Comparison of ENCODE assay signal across 8 mouse cellular contexts in genomic region chrX:73921285-73921822, GRCm38 (mm10). TPM values are rescaled to one million over a fixed set of nuclear protein-coding genes. Genes with fewer than 3 reads are reported as not detected.
A peak's percentile ranks its signal among the peaks of the same experiment; 100 is the strongest.
DNase-seq lines count a peak whose midpoint lies in the region; ATAC-seq and TF ChIP-seq lines count a peak whose summit lies in the region.

No protein-coding gene starts in this region.

- ATAC-seq in frontal cortex, adult (ENCODE audit: low TSS enrichment), result peak; percentile 48; the same call in 1 of the 2 replicates
- peak; percentile 45; the same call in 1 of the 2 replicates for ATAC-seq in intestine, embryonic 16.5 days
- ATAC-seq in neural tube, embryonic 12.5 days (ENCODE audit: low FRiP score, low read depth), result peak; percentile 46; the same call in 1 of the 2 replicates

- H3K4me1 ChIP-seq in thymus, adult 2 months (replicated peaks; ENCODE audit: control insufficient read depth, insufficient read depth, low read length), result no peaks in the 10 kb centered on the region
- no peaks in the 10 kb centered on the region for H3K4me1 ChIP-seq in intestine, embryonic 16.5 days (ENCODE audit: control insufficient read depth, insufficient read depth, low read length)
- H3K4me1 ChIP-seq in neural tube, embryonic 12.5 days, result peaks cover 5% of the 10 kb centered on the region; the same call in 1 of the 2 replicates

- peak overlapping the region; percentile 99 for H3K4me3 ChIP-seq in thymus, adult 2 months (ENCODE audit: control insufficient read depth, insufficient read depth, low read length)
- peak overlapping the region; percentile 59 for H3K4me3 ChIP-seq in intestine, embryonic 16.5 days (ENCODE audit: low read length)
- peak overlapping the region; percentile 52 for H3K4me3 ChIP-seq in neural tube, embryonic 12.5 days

- H3K9me3 ChIP-seq in intestine, embryonic 16.5 days (ENCODE audit: control insufficient read depth, low read length), result no peaks in the 10 kb centered on the region
- no peaks in the 10 kb centered on the region for H3K9me3 ChIP-seq in neural tube, embryonic 12.5 days

- DNase-seq in frontal cortex, postnatal 10 days (ENCODE audit: low spot score in 2 of 2), result no peak
- no peak for DNase-seq in thymus, adult 2 months
- DNase-seq in thymus, adult 18-20 months, result no peak
- DNase-seq in right cerebral cortex, postnatal 4 days, result no peak
- DNase-seq in thymus, postnatal 25 days, result no peak

- H3K4me2 ChIP-seq in intestine, embryonic 16.5 days (ENCODE audit: low read depth, low read length), result peak overlapping the region; percentile 66
- H3K4me2 ChIP-seq in neural tube, embryonic 12.5 days (replicated peaks), result peak overlapping the region; percentile 67

- TF ChIP-seq POLR2A in thymus, adult 2 months (IDR thresholded peaks at IDR 0.05; ENCODE audit: control insufficient read depth, extremely low read depth, insufficient read depth, low read length, poor library complexity), result no peak

- WGBS in thymus, adult 2 months, result 0% methylated on average over 34 of the region's 34 CpGs
- WGBS in intestine, embryonic 16.5 days, result 13% methylated on average over 34 of the region's 34 CpGs
- WGBS in neural tube, embryonic 12.5 days, result 16% methylated on average over 34 of the region's 34 CpGs

- peak overlapping the region; percentile 75 for H3K9ac ChIP-seq in intestine, embryonic 16.5 days (ENCODE audit: low read depth, low read length)
- H3K9ac ChIP-seq in neural tube, embryonic 12.5 days, result peak overlapping the region; percentile 62

- H3K27me3 ChIP-seq in thymus, adult 2 months (ENCODE audit: control insufficient read depth, insufficient read depth, low read length), result no peaks in the 10 kb centered on the region
- H3K27me3 ChIP-seq in intestine, embryonic 16.5 days (replicated peaks; ENCODE audit: control insufficient read depth, insufficient read depth, low read length), result no peaks in the 10 kb centered on the region
- H3K27me3 ChIP-seq in neural tube, embryonic 12.5 days (replicated peaks), result no peaks in the 10 kb centered on the region

- peaks cover 15% of the 10 kb centered on the region for H3K36me3 ChIP-seq in thymus, adult 2 months (ENCODE audit: control insufficient read depth, insufficient read depth, low read length)
- no peaks in the 10 kb centered on the region for H3K36me3 ChIP-seq in intestine, embryonic 16.5 days (ENCODE audit: control insufficient read depth, insufficient read depth, low read length)
- H3K36me3 ChIP-seq in neural tube, embryonic 12.5 days, result peaks cover 10% of the 10 kb centered on the region

- TF ChIP-seq CTCF in thymus, adult 2 months (IDR thresholded peaks at IDR 0.05; ENCODE audit: borderline replicate concordance, control insufficient read depth, extremely low read depth, insufficient read depth, low read length, poor library complexity), result no peak

- H3K27ac ChIP-seq in thymus, adult 2 months (ENCODE audit: control insufficient read depth, insufficient read depth, low read length), result peak overlapping the region; percentile 42; the same call in 1 of the 2 replicates
- peak overlapping the region; percentile 76 for H3K27ac ChIP-seq in intestine, embryonic 16.5 days (ENCODE audit: low read length)
- no peak overlapping the region for H3K27ac ChIP-seq in neural tube, embryonic 12.5 days

RNA-seq across cellular contexts. Expression of gene Arhgap4, which starts 0.3 kb away (rescaled TPM):
- polyA plus RNA-seq in thymus, adult 2 months (2012; rRNA removed), result 574 and 583 TPM in 2 replicates
- 5.7 and 6.8 TPM in 2 replicates for polyA plus RNA-seq in intestine, embryonic 16.5 days (2015; fragmentation: Nextera tagmentation; extraction: Ambion mirVana)
- 2.4 and 3.1 TPM in 2 replicates for polyA plus RNA-seq in neural tube, embryonic 12.5 days (2016; fragmentation: Nextera tagmentation; extraction: Ambion mirVana)

RNA-seq across cellular contexts. Expression of gene Naa10, which starts 0.4 kb away (rescaled TPM):
- 82.0 and 102 TPM in 2 replicates for polyA plus RNA-seq in thymus, adult 2 months (2012; rRNA removed)
- polyA plus RNA-seq in intestine, embryonic 16.5 days (2015; fragmentation: Nextera tagmentation; extraction: Ambion mirVana), result 170 and 184 TPM in 2 replicates
- 112 and 114 TPM in 2 replicates for polyA plus RNA-seq in neural tube, embryonic 12.5 days (2016; fragmentation: Nextera tagmentation; extraction: Ambion mirVana)

RNA-seq across cellular contexts. Expression of gene Renbp, which starts 9.3 kb away (rescaled TPM):
- 13.7 and 16.1 TPM in 2 replicates for polyA plus RNA-seq in thymus, adult 2 months (2012; rRNA removed)
- polyA plus RNA-seq in intestine, embryonic 16.5 days (2015; fragmentation: Nextera tagmentation; extraction: Ambion mirVana), result 351 and 523 TPM in 2 replicates
- polyA plus RNA-seq in neural tube, embryonic 12.5 days (2016; fragmentation: Nextera tagmentation; extraction: Ambion mirVana), result 16.9 and 17.6 TPM in 2 replicates

RNA-seq across cellular contexts. Expression of gene L1cam, which starts 25.4 kb away (rescaled TPM):
- polyA plus RNA-seq in thymus, adult 2 months (2012; rRNA removed), result 7.1 and 7.5 TPM in 2 replicates
- polyA plus RNA-seq in intestine, embryonic 16.5 days (2015; fragmentation: Nextera tagmentation; extraction: Ambion mirVana), result 6.9 and 8.8 TPM in 2 replicates
- 46.2 and 67.5 TPM in 2 replicates for polyA plus RNA-seq in neural tube, embryonic 12.5 days (2016; fragmentation: Nextera tagmentation; extraction: Ambion mirVana)

RNA-seq across cellular contexts. Expression of gene Avpr2, which starts 29.5 kb away (rescaled TPM):
- polyA plus RNA-seq in thymus, adult 2 months (2012; rRNA removed), result 0.06 and 0.26 TPM in 2 replicates
- 0.06 and 0.17 TPM in 2 replicates for polyA plus RNA-seq in intestine, embryonic 16.5 days (2015; fragmentation: Nextera tagmentation; extraction: Ambion mirVana)
- polyA plus RNA-seq in neural tube, embryonic 12.5 days (2016; fragmentation: Nextera tagmentation; extraction: Ambion mirVana), result 0.08 TPM in 1 of 2 replicates, not detected in the other

Comparison
In these comparisons a context has a peak if more than half of its experiments do, and no peak if none do; other contexts are left out.
1. RNA of gene Arhgap4, which starts 0.3 kb away (polyA plus RNA-seq): 574 to 583 TPM in thymus, adult 2 months; 5.7 to 6.8 TPM in intestine, embryonic 16.5 days and 2.4 to 3.1 TPM in neural tube, embryonic 12.5 days; every median in the first group is over 10 times any median in the second.
2. RNA of gene Renbp, which starts 9.3 kb away (polyA plus RNA-seq): 351 to 523 TPM in intestine, embryonic 16.5 days; 16.9 to 17.6 TPM in neural tube, embryonic 12.5 days and 13.7 to 16.1 TPM in thymus, adult 2 months; every median in the first group is over 10 times any median in the second.
3. Peak in every context shown above with its lines, with median percentiles within 50 percentile points of each other: ATAC-seq and H3K4me3 ChIP-seq.